Mouse (Mus musculus) lung, embryonic 15.5 days (tissue): ENCODE measurements around the gene Lamtor3. TPM values are rescaled to one million over a fixed set of nuclear protein-coding genes. Genes with fewer than 3 reads are reported as not detected.

ENCODE experiments used
- polyA plus RNA-seq: library from polyadenylated mRNA; unstranded; fragments of >200 nt; fragmentation: Nextera tagmentation; extraction: Ambion mirVana; gene quantifications from 2 replicates; pipeline ENCODE4 v1.2.1, GENCODE M21; 2015

Gene Lamtor3
- polyA plus RNA-seq, 1 experiment from 2014 or later = 110 TPM

Other genes starting within 250 kb of the Lamtor3 start
- gene Gm21962, start 247.0 kb upstream of the Lamtor3 start, polyA plus RNA-seq = not detected in 2 replicates
- 2,195 and 2,315 TPM in 2 replicates for gene H2afz, start 54.0 kb upstream of the Lamtor3 start, polyA plus RNA-seq
- gene Dnajb14, start 50.8 kb upstream of the Lamtor3 start, polyA plus RNA-seq = 10.3 and 10.8 TPM in 2 replicates
- 6.3 and 7.3 TPM in 2 replicates for gene Dapp1, start 63.0 kb downstream of the Lamtor3 start, polyA plus RNA-seq
- gene 1110002E22Rik, start 146.5 kb downstream of the Lamtor3 start, polyA plus RNA-seq = 0.48 and 0.64 TPM in 2 replicates
- gene Gm5105, start 148.9 kb downstream of the Lamtor3 start, polyA plus RNA-seq = 0.13 and 0.15 TPM in 2 replicates
- gene Trmt10a, start 224.9 kb downstream of the Lamtor3 start, polyA plus RNA-seq = 11.4 and 12.1 TPM in 2 replicates
- 7.4 and 7.6 TPM in 2 replicates for gene Mttp, start 226.5 kb downstream of the Lamtor3 start, polyA plus RNA-seq